Mouse (Mus musculus) midbrain, embryonic 14.5 days (tissue): Measurements from ENCODE around the gene Rdh8. TPM values are rescaled to one million over a fixed set of nuclear protein-coding genes. Genes with fewer than 3 reads are reported as not detected.
"Not testable (repeated sequence)": the region's sequence is repeated elsewhere in the genome, so short reads cannot be mapped to it uniquely, and the experiment has no call there.

ENCODE experiments used
- ATAC-seq: fragments of 200-750 bp; cut with Nextera tagmentation; 2 replicates; pipeline ENCODE4 v1.8.0; 2017; ENCODE audit warnings: moderate number of reproducible peaks, moderate library complexity; ENCODE audit not compliant: low FRiP score, low TSS enrichment
- DNase-seq: peaks from one replicate; pipeline ENCODE4 v3.0.0-alpha.2; 2015
- H3K27ac ChIP-seq: fragments of 300-500 bp; sonication (generic); replicated peaks from 2 replicates; pipeline ENCODE4 v1.5.1; 2014; ENCODE audit warnings: mild to moderate bottlenecking, low read depth, low read length, moderate library complexity
- H3K27me3 ChIP-seq: fragments of 300-500 bp; sonication (generic); 2 replicates; pipeline ENCODE4 v1.6.1; 2014; ENCODE audit warnings: low read length, control low read depth, mixed read lengths; ENCODE audit not compliant: control insufficient read depth, insufficient read depth
- H3K36me3 ChIP-seq: fragments of 300-500 bp; sonication (generic); 2 replicates; pipeline ENCODE4 v1.6.1; 2014; ENCODE audit warnings: low read length, control low read depth; ENCODE audit not compliant: control insufficient read depth, insufficient read depth
- H3K4me1 ChIP-seq: fragments of 300-500 bp; sonication (generic); 2 replicates; pipeline ENCODE4 v1.6.1; 2014; ENCODE audit warnings: mild to moderate bottlenecking, antibody characterized with exemption, low read length, control low read depth; ENCODE audit not compliant: control insufficient read depth, insufficient read depth
- H3K4me2 ChIP-seq: fragments of 300-500 bp; sonication (generic); 2 replicates; pipeline ENCODE4 v1.6.1; 2014; ENCODE audit warnings: mild to moderate bottlenecking, low read length, moderate library complexity
- H3K4me3 ChIP-seq: fragments of 300-500 bp; sonication (generic); replicated peaks from 2 replicates; pipeline ENCODE4 v1.5.1; 2014; ENCODE audit warnings: low read depth, low read length
- H3K9ac ChIP-seq: fragments of 300-500 bp; sonication (generic); replicated peaks from 2 replicates; pipeline ENCODE4 v1.6.1; 2014; ENCODE audit warnings: mild to moderate bottlenecking, low read length, moderate library complexity
- H3K9me3 ChIP-seq: fragments of 300-500 bp; sonication (generic); 2 replicates; pipeline ENCODE4 v1.6.1; 2016; ENCODE audit warnings: low read length, control low read depth, mixed read lengths; ENCODE audit not compliant: control insufficient read depth
- WGBS: fragments of 180-500 bp; shearing (Covaris S2); extraction: QIAGEN DNeasy Blood & Tissue Kit; methylation state at CpG from one replicate; pipeline ENCODE4 v1.1.7; 2014; 5-methylcytosine and 5-hydroxymethylcytosine counted together
- polyA plus RNA-seq: library from polyadenylated mRNA; unstranded; fragments of >200 nt; fragmentation: Nextera tagmentation; extraction: Ambion mirVana; gene quantifications from 2 replicates; pipeline ENCODE4 v1.2.1, GENCODE M21; 2014

Rdh8 gene
- polyA plus RNA-seq, 1 experiment from 2014 or later: not detected

- Histone ChIP-seq H3K9me3 (no peaks in the 10 kb centered on the region), H3K36me3 (no peaks in the 10 kb centered on the region), H3K4me3 (no peak overlapping the region), H3K4me1 (0 out of 2 replicates have a peak, but pooled peaks cover 4% of the 10 kb centered on the region), H3K9ac (no peak overlapping the region), H3K4me2 (no peak overlapping the region), H3K27me3 (no peaks in the 10 kb centered on the region; the same call in 1 of the 2 replicates), H3K27ac (no peak overlapping the region)
- no peak for DNase-seq
- 97% methylated on average over 1 of the region's 1 CpGs for WGBS
- ATAC-seq: no peak
These were observed 9.8 kb downstream of the Rdh8 start for GRCm38 (mm10) chr9:20828127-20828526.

GRCm38 (mm10) chr9:20830901-20831643 lies 12.8 kb downstream of the Rdh8 start:
- Histone ChIP-seq H3K27me3 (no peaks in the 10 kb centered on the region; the same call in 1 of the 2 replicates), H3K4me3 (no peak overlapping the region), H3K9me3 (no peaks in the 10 kb centered on the region), H3K27ac (0 out of 2 replicates have a peak overlapping the region, but pooled peaks have one; percentile 9), H3K36me3 (no peaks in the 10 kb centered on the region), H3K4me2 (peak overlapping the region; percentile 39), H3K4me1 (0 out of 2 replicates have a peak, but pooled peaks cover 4% of the 10 kb centered on the region), H3K9ac (peak overlapping the region; percentile 46)
- 15% methylated on average over 19 of the region's 19 CpGs for WGBS
- DNase-seq: peak; percentile 96
- ATAC-seq: peak; percentile 84

GRCm38 (mm10) chr9:20834881-20835280 lies 16.6 kb downstream of the Rdh8 start:
- 0 out of 2 replicates have a peak, but pooled peaks cover 4% of the 10 kb centered on the region for H3K4me1 ChIP-seq
- WGBS: 79% methylated on average over 1 of the region's 1 CpGs
- ATAC-seq (no peak), DNase-seq (no peak)
- H3K27me3 ChIP-seq: no peaks in the 10 kb centered on the region; the same call in 1 of the 2 replicates
- H3K27ac ChIP-seq: no peak overlapping the region
- no peak overlapping the region for H3K4me2 ChIP-seq
- no peaks in the 10 kb centered on the region for H3K9me3 ChIP-seq
- H3K4me3 ChIP-seq: no peak overlapping the region
- H3K9ac ChIP-seq: no peak overlapping the region
- no peaks in the 10 kb centered on the region for H3K36me3 ChIP-seq

GRCm38 (mm10) chr9:20835431-20835954 lies 17.2 kb downstream of the Rdh8 start:
- WGBS: 82% methylated on average over 10 of the region's 11 CpGs
- not testable (repeated sequence) for ATAC-seq, H3K9ac ChIP-seq

GRCm38 (mm10) chr9:20837184-20837947 lies 19.1 kb downstream of the Rdh8 start:
- no peak overlapping the region for H3K27ac ChIP-seq
- 86% methylated on average over 9 of the region's 9 CpGs for WGBS
- no peaks in the 10 kb centered on the region for H3K36me3 ChIP-seq
- ATAC-seq (no peak), DNase-seq (no peak)
- no peaks in the 10 kb centered on the region for H3K27me3 ChIP-seq
- H3K4me2 ChIP-seq: no peak overlapping the region
- H3K4me3 ChIP-seq: no peak overlapping the region
- H3K9me3 ChIP-seq: no peaks in the 10 kb centered on the region
- H3K9ac ChIP-seq: no peak overlapping the region
- H3K4me1 ChIP-seq: no peaks in the 10 kb centered on the region

More at GRCm38 (mm10) chr9:20835431-20835954, 17.2 kb downstream of the Rdh8 start:
- H3K4me2 ChIP-seq, H3K27ac ChIP-seq, H3K4me1 ChIP-seq, H3K36me3 ChIP-seq, H3K27me3 ChIP-seq, DNase-seq, H3K9me3 ChIP-seq, H3K4me3 ChIP-seq: not testable (repeated sequence)

- no peaks in the 10 kb centered on the region for H3K9me3 ChIP-seq
- no peak for ATAC-seq
These were observed 20.6 kb downstream of the Rdh8 start for GRCm38 (mm10) chr9:20838931-20839330.

GRCm38 (mm10) chr9:20842211-20842610 lies 23.9 kb downstream of the Rdh8 start:
- no peak overlapping the region for H3K4me3 ChIP-seq
- DNase-seq (no peak), ATAC-seq (no peak)
- H3K4me1 ChIP-seq: no peaks in the 10 kb centered on the region
- 74% methylated on average over 4 of the region's 4 CpGs for WGBS
- no peak overlapping the region for H3K4me2 ChIP-seq
- H3K36me3 ChIP-seq: no peaks in the 10 kb centered on the region
- H3K9ac ChIP-seq: no peak overlapping the region
- no peaks in the 10 kb centered on the region for H3K27me3 ChIP-seq
- H3K9me3 ChIP-seq: no peaks in the 10 kb centered on the region
- no peak overlapping the region for H3K27ac ChIP-seq

More at GRCm38 (mm10) chr9:20838931-20839330, 20.6 kb downstream of the Rdh8 start:
- Histone ChIP-seq H3K36me3 (no peaks in the 10 kb centered on the region), H3K9ac (no peak overlapping the region), H3K4me2 (no peak overlapping the region), H3K27ac (no peak overlapping the region), H3K4me1 (no peaks in the 10 kb centered on the region), H3K4me3 (no peak overlapping the region), H3K27me3 (no peaks in the 10 kb centered on the region)
- no peak for DNase-seq
- 22% methylated on average over 6 of the region's 6 CpGs for WGBS

- DNase-seq (peak; percentile 69), ATAC-seq (no peak)
- H3K9me3 ChIP-seq: no peaks in the 10 kb centered on the region
- H3K27me3 ChIP-seq: no peaks in the 10 kb centered on the region
- WGBS: 29% methylated on average over 2 of the region's 2 CpGs
- H3K9ac ChIP-seq: no peak overlapping the region
- no peak overlapping the region for H3K27ac ChIP-seq
- no peaks in the 10 kb centered on the region for H3K4me1 ChIP-seq
- no peak overlapping the region for H3K4me2 ChIP-seq
- no peaks in the 10 kb centered on the region for H3K36me3 ChIP-seq
- H3K4me3 ChIP-seq: no peak overlapping the region
These were observed 24.4 kb downstream of the Rdh8 start for GRCm38 (mm10) chr9:20842670-20843069.
